Mouse (Mus musculus) hindbrain, embryonic 13.5 days (tissue): ENCODE measurements around the gene Afdn. TPM values are rescaled to one million over a fixed set of nuclear protein-coding genes. Genes with fewer than 3 reads are reported as not detected.

Experiments used
- ATAC-seq: fragments of 200-750 bp; cut with Nextera tagmentation; 2 replicates; pipeline ENCODE4 v1.8.0; 2017; ENCODE audit warnings: moderate TSS enrichment; ENCODE audit not compliant: low FRiP score
- H3K27ac ChIP-seq: fragments of 300-500 bp; sonication (generic); 2 replicates; pipeline ENCODE4 v1.5.1; 2015; ENCODE audit warnings: inconsistent platforms, mild to moderate bottlenecking, moderate library complexity
- H3K27me3 ChIP-seq: fragments of 300-500 bp; sonication (generic); 2 replicates; pipeline ENCODE4 v1.6.1; 2015; ENCODE audit warnings: mild to moderate bottlenecking, inconsistent platforms
- H3K36me3 ChIP-seq: fragments of 300-500 bp; sonication (generic); 2 replicates; pipeline ENCODE4 v1.6.1; 2015; ENCODE audit warnings: mild to moderate bottlenecking, inconsistent platforms
- H3K4me1 ChIP-seq: fragments of 300-500 bp; sonication (generic); replicated peaks from 2 replicates; pipeline ENCODE4 v1.6.1; 2015; ENCODE audit warnings: inconsistent platforms
- H3K4me2 ChIP-seq: fragments of 300-500 bp; sonication (generic); 2 replicates; pipeline ENCODE4 v1.6.1; 2015; ENCODE audit warnings: inconsistent platforms, mild to moderate bottlenecking, moderate library complexity
- H3K4me3 ChIP-seq: fragments of 300-500 bp; sonication (generic); 2 replicates; pipeline ENCODE4 v1.5.1; 2015; ENCODE audit warnings: mild to moderate bottlenecking, inconsistent platforms
- H3K9ac ChIP-seq: fragments of 300-500 bp; sonication (generic); 2 replicates; pipeline ENCODE4 v1.6.1; 2015; ENCODE audit warnings: mild to moderate bottlenecking, inconsistent platforms
- H3K9me3 ChIP-seq: fragments of 300-500 bp; sonication (generic); 2 replicates; pipeline ENCODE4 v1.6.1; 2016; ENCODE audit warnings: inconsistent platforms
- WGBS: fragments of 180-500 bp; shearing (Covaris S2); methylation state at CpG from one replicate; pipeline ENCODE4 v1.1.7; 2015; 5-methylcytosine and 5-hydroxymethylcytosine counted together
- polyA plus RNA-seq: library from polyadenylated mRNA; unstranded; fragments of >200 nt; fragmentation: Nextera tagmentation; extraction: Ambion mirVana; gene quantifications from 2 replicates; pipeline ENCODE4 v1.2.1, GENCODE M21; 2015

The Afdn gene
- polyA plus RNA-seq, 1 experiment from 2014 or later = 136 TPM

DNA sequence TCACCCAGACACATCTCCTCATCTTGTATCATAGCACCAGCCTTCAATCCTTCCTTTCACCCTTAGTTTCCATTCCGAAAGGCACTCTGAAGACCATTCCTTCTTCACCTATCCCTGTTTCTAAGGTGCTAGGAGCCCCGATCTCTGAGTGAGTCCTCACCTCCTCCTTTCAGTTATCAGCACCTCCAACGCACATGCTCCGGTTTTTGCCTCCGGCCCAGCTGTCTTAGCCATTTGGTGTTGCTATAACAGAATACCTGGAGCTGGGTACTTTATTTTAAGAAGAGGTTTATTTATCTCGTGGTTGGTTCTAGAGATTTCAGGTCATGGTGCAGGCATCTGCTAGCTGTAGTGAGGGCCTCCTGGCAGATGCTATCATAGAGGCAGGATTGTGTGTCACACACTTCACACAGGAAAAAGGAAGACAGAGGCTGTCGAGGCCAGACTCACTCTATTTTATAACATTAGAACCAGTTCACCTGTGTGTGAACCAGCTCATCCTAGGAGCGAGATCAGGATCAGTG is 33.4 kb upstream of the Afdn start:
- no peak overlapping the region for H3K4me2 ChIP-seq
- H3K27ac ChIP-seq = no peak overlapping the region
- 95% methylated on average over 8 of the region's 8 CpGs for WGBS
- ATAC-seq = no peak
- no peak overlapping the region for H3K9ac ChIP-seq
- peaks cover 23% of the 10 kb centered on the region for H3K4me1 ChIP-seq
- no peaks in the 10 kb centered on the region for H3K27me3 ChIP-seq
- no peaks in the 10 kb centered on the region for H3K9me3 ChIP-seq
- H3K36me3 ChIP-seq = no peaks in the 10 kb centered on the region
- no peak overlapping the region for H3K4me3 ChIP-seq

DNA sequence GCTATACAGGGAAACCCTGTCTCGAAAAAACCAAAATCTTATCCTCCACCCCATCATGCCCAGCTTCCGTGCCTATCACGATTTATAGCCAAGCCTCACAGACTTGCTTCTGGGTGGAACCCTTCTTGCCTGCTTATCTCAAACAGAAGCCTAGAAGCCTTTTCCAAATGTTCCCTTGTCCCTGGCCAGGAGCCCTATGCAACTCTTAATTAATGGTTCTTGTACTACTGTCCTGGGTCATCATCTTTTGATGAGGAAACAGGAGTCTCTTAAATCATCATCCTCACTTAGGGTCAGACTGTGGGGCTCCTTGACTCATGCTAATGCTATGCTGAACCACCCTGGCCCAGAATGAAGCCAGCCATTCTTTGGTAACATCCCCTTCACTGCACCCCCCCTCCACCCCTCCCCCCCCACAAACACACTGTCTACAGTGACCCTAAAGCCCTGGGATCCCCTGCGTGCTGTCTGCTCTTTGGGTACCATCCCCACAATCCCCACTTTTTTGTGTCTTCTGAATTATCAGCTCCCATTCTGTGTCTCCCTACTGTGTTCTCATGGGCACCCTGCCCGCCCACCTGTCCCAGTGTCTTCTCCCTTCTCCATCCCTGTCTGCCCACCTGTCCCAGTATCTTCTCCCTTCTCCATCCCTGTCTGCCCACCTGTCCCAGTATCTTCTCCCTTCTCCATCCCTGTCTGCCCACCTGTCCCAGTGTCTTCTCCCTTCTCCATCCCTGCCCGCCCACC is 29.2 kb upstream of the Afdn start:
- no peaks in the 10 kb centered on the region for H3K36me3 ChIP-seq
- no peak overlapping the region for H3K9ac ChIP-seq
- H3K27me3 ChIP-seq = no peaks in the 10 kb centered on the region
- H3K9me3 ChIP-seq = no peaks in the 10 kb centered on the region
- H3K27ac ChIP-seq = no peak overlapping the region
- H3K4me2 ChIP-seq = no peak overlapping the region
- 94% methylated on average over 6 of the region's 6 CpGs for WGBS
- peaks cover 6% of the 10 kb centered on the region; the same call in 1 of the 2 replicates for H3K4me1 ChIP-seq
- H3K4me3 ChIP-seq = no peak overlapping the region
- 0 out of 2 replicates have a peak, but pooled peaks have one; percentile 46 for ATAC-seq

DNA sequence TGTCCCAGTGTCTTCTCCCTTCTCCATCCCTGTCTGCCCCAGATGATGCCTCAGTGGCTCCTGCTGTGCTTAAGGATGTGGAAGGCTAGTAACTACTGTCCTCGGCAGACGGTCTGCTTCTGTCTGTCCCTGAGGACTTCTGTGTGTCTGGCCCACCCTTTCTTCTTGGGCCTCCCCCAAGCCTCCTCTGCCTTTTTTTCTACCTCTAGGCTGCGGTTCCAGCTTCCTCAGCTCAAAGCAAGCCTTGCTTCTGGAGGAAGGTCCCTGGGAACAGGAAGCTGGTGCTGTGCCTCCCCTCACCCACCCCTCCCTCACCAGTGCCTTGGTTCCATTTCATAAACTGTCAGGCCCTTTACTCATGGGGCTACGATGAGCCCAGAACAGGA is 28.6 kb upstream of the Afdn start:
- H3K4me1 ChIP-seq = peaks cover 8% of the 10 kb centered on the region; the same call in 1 of the 2 replicates
- no peak for ATAC-seq
- 68% methylated on average over 4 of the region's 4 CpGs for WGBS

DNA sequence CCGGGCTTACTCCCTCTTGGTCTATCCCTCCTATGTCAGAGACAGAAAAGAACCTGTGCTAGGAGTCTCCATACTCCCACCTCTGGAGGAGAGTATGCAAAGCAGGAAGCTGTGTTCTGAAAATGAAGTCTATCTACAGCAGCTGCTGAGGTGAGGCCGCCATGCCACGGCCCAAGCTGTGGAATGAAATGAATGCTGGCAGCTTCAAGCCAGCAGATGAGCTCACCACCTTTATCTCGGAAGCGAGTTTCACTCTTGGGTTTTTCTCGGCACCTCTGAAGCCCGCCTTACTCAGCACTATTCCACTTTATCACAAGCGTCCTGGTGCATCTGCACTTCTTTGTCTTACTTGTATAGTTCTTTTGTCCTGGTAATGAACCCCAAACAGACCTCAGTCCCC is 27.7 kb upstream of the Afdn start:
- H3K4me2 ChIP-seq = no peak overlapping the region
- H3K27ac ChIP-seq = no peak overlapping the region
- WGBS = 48% methylated on average over 8 of the region's 8 CpGs
- H3K9me3 ChIP-seq = no peaks in the 10 kb centered on the region
- H3K4me1 ChIP-seq = peaks cover 15% of the 10 kb centered on the region; the same call in 1 of the 2 replicates
- H3K27me3 ChIP-seq = no peaks in the 10 kb centered on the region
- no peak for ATAC-seq
- H3K4me3 ChIP-seq = no peak overlapping the region
- no peak overlapping the region for H3K9ac ChIP-seq
- H3K36me3 ChIP-seq = no peaks in the 10 kb centered on the region

More for the DNA sequence above, 28.6 kb upstream of the Afdn start:
- Histone ChIP-seq H3K4me2 (no peak overlapping the region), H3K9me3 (no peaks in the 10 kb centered on the region), H3K27ac (no peak overlapping the region), H3K9ac (no peak overlapping the region), H3K36me3 (no peaks in the 10 kb centered on the region), H3K4me3 (no peak overlapping the region), H3K27me3 (no peaks in the 10 kb centered on the region)

DNA sequence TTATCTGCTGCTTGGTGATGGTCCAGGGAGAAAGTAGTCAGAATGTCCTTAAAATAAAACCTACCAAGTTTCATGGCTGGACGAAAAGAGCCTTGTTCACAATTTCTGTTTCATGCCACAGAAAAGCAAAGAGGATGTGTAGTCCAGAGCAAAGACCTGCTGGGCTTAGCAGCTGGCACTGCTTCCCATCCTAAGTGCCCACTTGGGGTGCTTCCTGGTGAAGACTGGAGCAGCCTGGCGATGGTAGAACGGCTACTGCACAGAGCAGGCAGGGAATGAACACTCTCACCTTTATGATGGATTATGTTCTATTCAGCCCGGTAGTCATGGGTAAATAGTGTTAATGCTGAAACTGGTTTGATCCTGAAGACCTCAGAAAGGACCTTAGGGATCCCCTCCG is 26.4 kb upstream of the Afdn start:
- ATAC-seq = no peak
- WGBS = 89% methylated on average over 5 of the region's 5 CpGs
- no peaks in the 10 kb centered on the region for H3K27me3 ChIP-seq
- H3K4me3 ChIP-seq = no peak overlapping the region
- H3K9me3 ChIP-seq = no peaks in the 10 kb centered on the region
- no peak overlapping the region for H3K27ac ChIP-seq
- H3K4me2 ChIP-seq = no peak overlapping the region
- H3K36me3 ChIP-seq = no peaks in the 10 kb centered on the region
- H3K9ac ChIP-seq = no peak overlapping the region
- H3K4me1 ChIP-seq = peaks cover 16% of the 10 kb centered on the region; the same call in 1 of the 2 replicates

DNA sequence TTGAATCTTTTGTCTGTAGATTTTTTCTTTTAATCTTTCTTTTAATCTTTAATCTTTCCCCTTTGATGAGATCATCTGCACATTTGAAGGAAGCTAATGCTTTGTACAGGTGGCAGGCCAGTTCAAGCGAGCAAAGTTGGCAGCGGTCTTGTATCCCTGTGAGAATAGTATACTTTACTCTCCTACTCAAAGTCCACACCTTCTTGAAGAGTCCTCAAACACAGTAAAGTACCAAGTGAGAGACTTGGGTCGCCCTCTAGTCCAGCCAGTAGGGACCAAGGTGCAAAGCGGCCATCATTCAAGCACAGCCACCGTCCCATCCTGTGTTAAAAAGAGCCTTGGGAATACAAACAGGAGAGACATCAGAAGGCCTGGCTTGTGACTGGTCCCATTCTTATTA is 25.3 kb upstream of the Afdn start:
- H3K27ac ChIP-seq = no peak overlapping the region
- 92% methylated on average over 5 of the region's 5 CpGs for WGBS
- no peak overlapping the region for H3K9ac ChIP-seq
- H3K9me3 ChIP-seq = no peaks in the 10 kb centered on the region
- no peaks in the 10 kb centered on the region for H3K27me3 ChIP-seq
- peaks cover 16% of the 10 kb centered on the region; the same call in 1 of the 2 replicates for H3K4me1 ChIP-seq
- no peak overlapping the region for H3K4me3 ChIP-seq
- no peak overlapping the region for H3K4me2 ChIP-seq
- no peaks in the 10 kb centered on the region for H3K36me3 ChIP-seq
- no peak for ATAC-seq

DNA sequence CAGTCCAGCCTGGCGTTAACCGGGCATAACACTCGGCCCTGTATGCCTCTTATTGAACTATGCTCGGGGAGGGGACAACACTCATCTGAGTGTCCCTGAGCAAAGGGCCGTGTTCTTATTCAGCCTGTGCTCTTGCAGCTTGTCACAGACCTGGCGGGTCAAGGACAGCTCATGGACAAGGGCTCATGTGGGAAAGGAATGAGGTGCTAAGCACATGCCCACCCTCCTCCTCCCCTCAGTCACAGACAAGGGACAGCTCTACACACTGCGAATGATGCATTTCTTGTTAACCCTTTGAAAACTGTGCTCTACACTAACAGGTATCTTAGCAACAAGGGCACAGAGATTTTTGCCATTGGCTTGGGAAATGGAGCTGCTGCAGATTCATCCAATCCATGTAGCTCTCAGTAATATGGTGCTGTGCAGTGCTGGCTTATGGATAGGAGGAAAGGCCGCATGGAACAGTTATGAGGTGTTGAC is 24.5 kb upstream of the Afdn start:
- no peak overlapping the region for H3K4me2 ChIP-seq
- H3K27ac ChIP-seq = no peak overlapping the region
- no peak overlapping the region for H3K9ac ChIP-seq
- WGBS = 74% methylated on average over 8 of the region's 8 CpGs
- ATAC-seq = peak; percentile 52; the same call in 1 of the 2 replicates
- H3K27me3 ChIP-seq = no peaks in the 10 kb centered on the region
- no peaks in the 10 kb centered on the region for H3K36me3 ChIP-seq
- H3K9me3 ChIP-seq = no peaks in the 10 kb centered on the region
- no peak overlapping the region for H3K4me3 ChIP-seq
- peaks cover 16% of the 10 kb centered on the region; the same call in 1 of the 2 replicates for H3K4me1 ChIP-seq

DNA sequence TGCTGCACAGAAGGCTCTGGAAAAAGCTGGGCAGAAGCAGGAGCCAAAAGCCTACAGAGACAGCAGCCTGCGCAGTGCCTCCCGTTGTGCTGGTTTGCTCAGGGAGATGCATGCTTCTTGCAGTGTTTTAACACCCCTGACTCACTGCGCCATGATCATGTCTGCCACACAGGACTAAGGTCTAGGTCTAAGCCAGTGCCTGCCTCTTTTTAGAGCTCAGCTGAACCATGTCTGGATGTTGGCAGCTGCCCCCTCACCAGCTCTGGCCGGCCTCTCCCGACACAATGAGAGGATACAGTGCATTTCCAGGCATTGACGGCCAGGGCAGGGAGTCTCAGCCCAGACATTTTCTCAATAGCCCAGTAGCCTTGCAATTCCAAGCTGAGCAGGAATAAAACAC is 23.0 kb upstream of the Afdn start:
- no peaks in the 10 kb centered on the region for H3K36me3 ChIP-seq
- no peaks in the 10 kb centered on the region for H3K9me3 ChIP-seq
- H3K4me2 ChIP-seq = no peak overlapping the region
- H3K27me3 ChIP-seq = no peaks in the 10 kb centered on the region
- WGBS = 66% methylated on average over 6 of the region's 6 CpGs
- ATAC-seq = no peak
- 0 out of 2 replicates have a peak overlapping the region, but pooled peaks have one; percentile 9 for H3K27ac ChIP-seq
- no peak overlapping the region for H3K4me3 ChIP-seq
- no peak overlapping the region for H3K9ac ChIP-seq
- H3K4me1 ChIP-seq = 0 out of 2 replicates have a peak, but pooled peaks cover 13% of the 10 kb centered on the region

GRCm38 (mm10) chr17:13738121-13738776 is 22.1 kb upstream of the Afdn start:
- 71% methylated on average over 7 of the region's 7 CpGs for WGBS
- Histone ChIP-seq H3K27ac (peak overlapping the region; percentile 9), H3K27me3 (no peaks in the 10 kb centered on the region)

DNA sequence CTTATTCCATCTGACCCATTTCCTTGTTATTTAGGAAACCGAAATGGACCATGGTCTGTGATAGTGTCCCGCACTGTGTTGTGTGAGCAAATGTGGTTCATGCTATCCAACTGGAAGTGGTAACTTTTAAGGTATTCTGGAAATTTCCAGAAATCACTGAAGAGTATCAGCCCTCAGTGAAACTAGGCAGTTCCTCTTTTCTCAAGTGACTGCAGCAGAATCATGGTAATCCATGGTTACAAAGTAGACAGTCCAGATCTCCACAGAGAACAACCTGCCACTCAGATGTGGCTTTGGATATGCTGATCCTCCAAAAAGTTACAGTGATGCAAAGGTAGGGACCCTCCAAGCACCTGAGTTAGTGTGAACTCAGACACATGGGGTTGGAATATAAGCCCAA is 21.4 kb upstream of the Afdn start:
- Histone ChIP-seq H3K4me3 (no peak overlapping the region), H3K4me2 (no peak overlapping the region), H3K4me1 (peaks cover 25% of the 10 kb centered on the region), H3K36me3 (no peaks in the 10 kb centered on the region), H3K27ac (no peak overlapping the region), H3K9ac (no peak overlapping the region), H3K27me3 (no peaks in the 10 kb centered on the region), H3K9me3 (no peaks in the 10 kb centered on the region)
- WGBS = 93% methylated on average over 2 of the region's 2 CpGs
- no peak for ATAC-seq

More at GRCm38 (mm10) chr17:13738121-13738776, 22.1 kb upstream of the Afdn start:
- Histone ChIP-seq H3K4me1 (peaks cover 18% of the 10 kb centered on the region), H3K9ac (no peak overlapping the region), H3K9me3 (no peaks in the 10 kb centered on the region), H3K36me3 (no peaks in the 10 kb centered on the region), H3K4me3 (no peak overlapping the region), H3K4me2 (no peak overlapping the region)
- no peak for ATAC-seq

DNA sequence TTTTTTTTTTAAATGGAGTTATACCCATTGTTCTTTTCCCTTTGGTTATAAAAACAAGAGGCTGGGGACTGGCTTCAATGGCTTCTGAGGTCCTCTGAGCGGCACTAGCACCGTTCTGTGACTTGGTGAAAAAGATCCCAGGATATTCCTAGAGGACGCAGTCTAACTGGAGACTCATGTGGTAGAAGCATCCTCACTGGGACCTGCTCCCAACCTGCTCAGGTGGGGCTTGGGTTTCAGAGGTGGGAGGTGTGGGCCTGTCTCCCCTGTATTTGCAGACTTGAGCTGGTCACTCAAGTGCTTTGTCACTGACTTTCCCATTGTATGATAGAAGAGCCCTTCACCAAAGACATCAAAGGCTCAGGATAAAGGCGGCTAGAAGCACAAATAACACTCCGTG is 20.4 kb upstream of the Afdn start:
- H3K27ac ChIP-seq = no peak overlapping the region
- no peaks in the 10 kb centered on the region for H3K27me3 ChIP-seq
- H3K4me3 ChIP-seq = no peak overlapping the region
- H3K36me3 ChIP-seq = no peaks in the 10 kb centered on the region
- no peak overlapping the region for H3K4me2 ChIP-seq
- 82% methylated on average over 5 of the region's 5 CpGs for WGBS
- no peak overlapping the region for H3K9ac ChIP-seq
- ATAC-seq = no peak
- peaks cover 28% of the 10 kb centered on the region for H3K4me1 ChIP-seq
- H3K9me3 ChIP-seq = no peaks in the 10 kb centered on the region

GRCm38 (mm10) chr17:13740796-13741195 is 19.5 kb upstream of the Afdn start:
- Histone ChIP-seq H3K4me1 (peaks cover 37% of the 10 kb centered on the region), H3K27me3 (no peaks in the 10 kb centered on the region), H3K9ac (no peak overlapping the region), H3K4me2 (no peak overlapping the region), H3K9me3 (no peaks in the 10 kb centered on the region), H3K27ac (no peak overlapping the region), H3K36me3 (no peaks in the 10 kb centered on the region), H3K4me3 (no peak overlapping the region)
- no peak for ATAC-seq
- 78% methylated on average over 2 of the region's 2 CpGs for WGBS
